Mouse (Mus musculus) megakaryocyte, embryonic 14.5 days (primary cell): ENCODE measurements at regions not wholly inside any gene's neighbourhood (a gene's known extent, or its start where the extent isn't known, plus 50 kb on each side); places are given as distances from the start of the nearest gene placed in this dataset.

Experiments used
- FLI1 ChIP-seq: IDR thresholded peaks from 2 replicates; pipeline ENCODE4 v1.6.1; 2012; ENCODE audit warnings: low read length, inconsistent platforms, mixed read lengths
- GATA1 ChIP-seq: IDR thresholded peaks from 3 replicates; pipeline ENCODE4 v1.6.1; 2012; ENCODE audit warnings: mixed read lengths, low read length, inconsistent platforms, borderline replicate concordance

DNA sequence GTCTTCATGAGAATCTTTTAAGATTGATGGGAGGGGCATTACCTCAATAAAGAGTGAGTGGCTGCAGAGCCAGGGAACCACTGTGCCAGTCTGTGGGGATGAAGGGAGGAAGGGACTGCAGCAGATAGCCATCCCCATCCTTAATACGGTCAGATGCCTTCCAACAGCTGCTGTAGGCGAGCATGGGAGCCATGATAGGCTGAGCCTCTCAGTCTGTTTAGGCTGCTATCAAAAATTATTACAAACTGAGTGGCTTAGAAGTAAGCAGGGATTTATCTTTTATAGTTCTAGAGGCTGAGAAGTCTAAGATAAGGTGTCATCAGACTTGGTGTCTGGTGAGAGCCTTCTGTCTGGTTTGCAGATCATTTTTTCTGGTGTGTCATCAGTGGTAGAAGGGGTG, 204.3 kb downstream of the Sec16b start:
- TF ChIP-seq GATA1 (no peak), FLI1 (no peak)
